Mouse (Mus musculus) adrenal gland, adult 18-20 months (tissue): Measurements from ENCODE around the gene Wdr74. TPM values are rescaled to one million over a fixed set of nuclear protein-coding genes. Genes with fewer than 3 reads are reported as not detected.
"Not testable (repeated sequence)": the region's sequence is repeated elsewhere in the genome, so short reads cannot be mapped to it uniquely, and the experiment has no call there.

Source experiments
- DNase-seq, 2 experiments: peaks; one replicate each; pipeline ENCODE4 v3.0.0; 2021 to 2022; ENCODE audit warnings: low spot score in 2 of 2
- total RNA-seq, 2 experiments: library from RNA; stranded (reverse); gene quantifications; 1 replicate in 1 of 2; 2 replicates in 1 of 2; pipeline ENCODE4 v1.2.3; 2021

The Wdr74 gene
- total RNA-seq, 2 experiments from 2014 or later, result 62.4 to 66.2 TPM

GRCm38 (mm10) chr19:8715868-8716766 lies 19.5 kb upstream of the Wdr74 start:
- no peak for DNase-seq

GRCm38 (mm10) chr19:8716767-8717475 lies 18.7 kb upstream of the Wdr74 start:
- no peak for DNase-seq

DNA sequence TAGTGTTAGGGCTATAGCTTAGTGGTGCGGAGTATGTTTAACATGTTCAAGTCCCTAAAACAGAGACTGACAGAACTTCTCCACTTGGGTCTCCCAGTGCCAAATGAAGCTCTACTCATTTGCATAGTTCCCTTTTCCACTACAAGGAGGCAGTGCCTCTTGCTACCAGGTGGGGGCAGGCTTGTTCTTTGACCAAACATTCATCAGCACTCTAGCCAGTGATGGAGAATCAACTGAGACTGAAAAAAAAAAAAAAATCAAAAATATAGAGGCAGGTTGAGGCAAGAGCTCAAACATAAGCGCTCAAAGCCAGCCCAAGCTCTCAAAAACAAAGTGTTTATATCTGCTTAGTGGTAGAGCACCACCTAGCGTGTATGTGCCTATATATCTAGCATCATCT lies 17.3 kb upstream of the Wdr74 start:
- peak; percentile 46 to 57 for DNase-seq

- not testable (repeated sequence) for DNase-seq
Observed at GRCm38 (mm10) chr19:8719037-8719436, 16.6 kb upstream of the Wdr74 start.

- no peak for DNase-seq
Observed at GRCm38 (mm10) chr19:8721378-8721777, 14.2 kb upstream of the Wdr74 start.

DNA sequence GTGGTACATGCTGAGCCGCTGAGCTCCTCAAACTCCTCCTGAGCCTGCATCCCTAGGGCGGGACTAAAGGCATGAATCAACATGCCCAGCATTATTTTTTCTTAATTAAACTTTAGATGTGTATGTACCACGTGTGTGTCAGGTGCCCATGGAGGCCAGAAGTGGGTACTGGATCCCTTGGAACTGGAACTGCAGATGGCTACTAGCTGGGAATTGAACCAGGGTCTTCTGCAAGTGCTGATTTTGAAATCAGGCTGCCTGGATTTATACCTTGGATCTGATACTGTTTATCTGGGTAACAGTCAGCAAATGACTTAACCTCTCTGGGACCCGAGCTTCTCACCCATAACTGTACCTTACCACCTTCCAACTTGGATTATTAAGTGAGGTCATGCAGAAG lies 13.6 kb upstream of the Wdr74 start:
- DNase-seq, result no peak

GRCm38 (mm10) chr19:8722559-8722906 lies 13.1 kb upstream of the Wdr74 start:
- no peak for DNase-seq

GRCm38 (mm10) chr19:8722907-8723573 lies 12.6 kb upstream of the Wdr74 start, which contains the start of gene Slc3a2:
Gene Slc3a2 (minus strand): TSS chr19:8723369.
- peak; percentile 86 to 88 for DNase-seq

DNA sequence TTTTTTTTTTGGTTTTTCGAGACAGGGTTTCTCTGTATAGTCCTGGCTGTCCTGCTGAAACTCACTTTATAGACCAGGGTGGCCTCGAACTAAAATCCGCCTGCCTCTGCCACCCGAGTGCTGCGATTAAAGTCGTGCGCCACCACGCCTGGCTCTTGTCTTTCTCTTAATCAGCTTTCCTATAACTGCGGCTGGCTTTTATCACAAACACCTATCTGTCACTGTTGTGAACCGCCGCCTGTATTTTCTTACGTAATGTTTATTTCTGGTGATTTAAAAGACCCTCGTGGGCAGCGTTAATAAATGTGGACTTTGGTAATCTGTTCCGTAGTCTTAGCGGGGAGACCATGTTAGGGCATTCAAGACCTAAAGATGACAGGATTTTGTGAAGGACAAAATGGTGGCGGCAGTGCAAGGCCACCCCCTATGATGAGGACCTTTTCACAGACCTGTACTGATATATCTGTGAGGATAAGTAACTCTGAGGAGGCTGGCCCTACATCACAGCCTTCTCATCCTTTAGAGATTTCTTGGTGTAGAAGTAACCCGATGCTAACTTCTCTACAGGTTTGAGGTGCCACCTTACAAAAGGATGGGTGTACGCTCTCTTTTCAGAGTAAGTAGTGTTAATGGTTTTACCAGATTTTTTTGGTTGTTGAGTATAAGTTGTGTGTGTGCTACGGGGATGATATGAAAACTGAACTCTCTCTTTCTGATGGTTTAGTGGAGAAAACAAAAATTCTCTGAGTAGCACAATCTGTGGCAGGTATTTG lies 11.9 kb upstream of the Wdr74 start:
- no peak for DNase-seq

GRCm38 (mm10) chr19:8724392-8724791 lies 11.2 kb upstream of the Wdr74 start:
- DNase-seq, result no peak

- no peak for DNase-seq
Observed at GRCm38 (mm10) chr19:8725081-8725613, 10.5 kb upstream of the Wdr74 start.

DNA sequence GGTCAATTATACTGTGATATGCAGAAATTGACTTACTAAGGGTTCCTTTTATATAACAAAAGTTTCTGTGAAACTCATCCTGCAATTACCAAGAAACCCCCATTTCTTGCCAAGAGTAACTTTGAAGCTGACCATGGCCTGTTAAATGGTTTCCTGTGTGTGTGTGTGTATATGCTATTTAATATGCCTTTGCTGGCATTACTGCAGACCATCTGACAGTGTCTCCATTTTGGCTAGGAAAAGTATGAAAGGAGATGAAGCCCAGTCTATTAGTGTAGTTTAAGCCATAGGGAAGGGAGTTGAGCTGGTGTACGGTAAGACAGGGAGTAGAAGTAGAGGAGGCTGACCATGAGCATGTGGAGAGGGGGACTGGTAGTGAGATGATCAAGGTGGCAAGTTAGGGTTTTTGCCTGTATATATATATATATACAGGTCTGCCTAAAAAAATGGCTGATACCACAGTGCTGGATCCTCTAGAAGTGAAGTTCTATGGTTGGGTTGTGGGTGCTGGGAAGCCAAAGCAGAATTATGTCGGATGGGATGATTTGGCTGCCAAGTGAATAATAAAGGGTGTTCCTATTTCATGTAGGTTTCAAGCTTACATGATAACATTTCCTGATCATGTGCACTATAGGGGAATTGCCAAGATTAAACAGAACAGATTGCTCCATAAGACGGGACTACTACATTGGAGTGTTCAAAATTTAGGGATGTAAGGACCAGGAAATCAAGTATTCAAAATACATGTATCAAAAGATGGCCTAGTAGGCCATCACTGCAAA lies 8.8 kb upstream of the Wdr74 start:
- DNase-seq, result no peak

- DNase-seq, result no peak
Observed at GRCm38 (mm10) chr19:8727495-8728114, 8.0 kb upstream of the Wdr74 start.

- DNase-seq, result not testable (repeated sequence)
Observed at GRCm38 (mm10) chr19:8728335-8729099, 7.1 kb upstream of the Wdr74 start.

GRCm38 (mm10) chr19:8734334-8734733 lies 1.3 kb upstream of the Wdr74 start:
- DNase-seq, result no peak

DNA sequence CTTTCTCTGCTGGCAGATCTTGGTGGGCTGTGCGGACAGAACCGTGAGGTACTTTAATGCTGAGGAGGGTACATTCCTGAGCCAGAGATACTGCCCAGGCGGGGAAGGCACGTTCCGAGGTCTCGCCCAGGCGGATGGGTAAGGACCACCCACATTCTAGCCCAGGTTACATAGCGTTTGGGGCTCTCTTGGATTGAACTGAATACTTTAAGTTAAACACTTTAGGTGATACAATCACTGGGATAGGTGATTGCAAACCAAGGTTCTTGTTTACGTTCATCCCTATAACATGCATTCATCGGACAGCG lies 487 bp downstream of the Wdr74 start:
- DNase-seq, result no peak

DNA sequence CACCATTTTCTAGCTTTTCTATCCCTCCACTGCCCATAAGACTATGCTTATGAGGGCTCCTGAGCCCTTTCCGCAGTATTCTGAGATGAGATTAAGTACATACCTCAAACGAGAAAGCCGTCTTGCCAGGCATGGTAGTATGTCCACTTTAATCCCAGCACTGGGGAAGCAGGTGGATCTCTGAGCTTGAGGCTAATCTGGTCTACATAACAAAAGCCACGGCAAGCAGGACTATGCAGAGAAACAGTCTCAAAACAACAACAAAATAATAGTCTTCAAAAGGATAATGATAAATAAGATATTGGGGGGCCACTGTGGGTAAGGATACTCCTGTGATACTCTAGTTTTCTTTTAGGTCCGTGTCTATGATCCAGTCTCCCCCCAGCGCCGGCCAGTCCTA lies 3.3 kb downstream of the Wdr74 start:
- DNase-seq, result no peak

DNA sequence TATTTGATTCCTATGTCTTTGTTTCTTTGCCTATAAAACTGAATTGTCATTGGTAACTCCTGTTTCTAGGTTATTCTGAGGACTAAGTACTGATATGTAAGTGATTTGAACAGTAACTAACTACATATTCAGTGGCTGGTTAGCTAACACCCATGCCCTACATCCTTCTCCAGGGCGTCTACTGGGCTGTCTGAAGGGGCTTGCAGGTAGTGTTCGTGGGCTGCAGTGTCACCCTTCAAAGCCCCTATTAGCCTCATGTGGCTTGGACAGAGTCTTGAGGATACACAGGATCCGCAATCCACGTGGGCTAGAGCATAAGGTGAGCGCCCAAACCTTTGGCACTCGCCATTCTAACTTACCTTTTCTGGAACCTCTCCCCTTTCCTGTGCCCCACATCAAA lies 4.0 kb downstream of the Wdr74 start:
- DNase-seq, result no peak

GRCm38 (mm10) chr19:8740603-8741002 lies 5.0 kb downstream of the Wdr74 start, which contains the start of gene 1700092M07Rik:
Gene 1700092M07Rik (plus strand): TSS chr19:8740718.
- DNase-seq, result no peak
